Mouse (Mus musculus): ENCODE measurements at regions not wholly inside any gene's neighbourhood (a gene's known extent, or its start where the extent isn't known, plus 50 kb on each side); places are given as distances from the start of the nearest gene placed in this dataset.
A peak's percentile ranks its signal among the peaks of the same experiment; 100 is the strongest.

GRCm38 (mm10) chr12:56472856-56473647 lies 63.7 kb downstream of the Nkx2-1 start:
- DNase-seq (ENCODE audit: low spot score), result no peak

GRCm38 (mm10) chr12:56470932-56471500 lies 65.7 kb downstream of the Nkx2-1 start:
- no peak for DNase-seq (ENCODE audit: low spot score)

GRCm38 (mm10) chr12:56459508-56460119 lies 77.1 kb downstream of the Nkx2-1 start:
- no peak for DNase-seq (ENCODE audit: low spot score)

GRCm38 (mm10) chr12:56458665-56459507 lies 77.8 kb downstream of the Nkx2-1 start:
- no peak for DNase-seq (ENCODE audit: low spot score)

GRCm38 (mm10) chr12:56457951-56458350 lies 78.8 kb downstream of the Nkx2-1 start:
- no peak for DNase-seq (ENCODE audit: low spot score)

GRCm38 (mm10) chr12:56457356-56457755 lies 79.4 kb downstream of the Nkx2-1 start:
- DNase-seq (ENCODE audit: low spot score), result no peak

GRCm38 (mm10) chr12:56450261-56450660 lies 86.4 kb downstream of the Nkx2-1 start:
- no peak for DNase-seq (ENCODE audit: low spot score)

- no peak for DNase-seq (ENCODE audit: low spot score)
These were observed 87.7 kb downstream of the Nkx2-1 start for GRCm38 (mm10) chr12:56448786-56449564.

- DNase-seq (ENCODE audit: low spot score), result no peak
These were observed 95.4 kb downstream of the Nkx2-1 start for GRCm38 (mm10) chr12:56441166-56441817.

- DNase-seq (ENCODE audit: low spot score), result no peak
These were observed 94.6 kb upstream of the Mbip start for GRCm38 (mm10) chr12:56440068-56440847.

GRCm38 (mm10) chr12:56438384-56438783 lies 92.7 kb upstream of the Mbip start:
- DNase-seq (ENCODE audit: low spot score), result no peak

- no peak for DNase-seq (ENCODE audit: low spot score)
These were observed 92.3 kb upstream of the Mbip start for GRCm38 (mm10) chr12:56437975-56438374.

- DNase-seq (ENCODE audit: low spot score), result no peak
These were observed 81.1 kb upstream of the Mbip start for GRCm38 (mm10) chr12:56426681-56427246.

GRCm38 (mm10) chr12:56416106-56416505 lies 70.4 kb upstream of the Mbip start:
- DNase-seq (ENCODE audit: low spot score), result no peak

- DNase-seq (ENCODE audit: low spot score), result no peak
These were observed 69.4 kb upstream of the Mbip start for GRCm38 (mm10) chr12:56414861-56415765.

- no peak for DNase-seq (ENCODE audit: low spot score)
These were observed 60.0 kb upstream of the Mbip start for GRCm38 (mm10) chr12:56405658-56406057.

- DNase-seq (ENCODE audit: low spot score), result peak; percentile 19
These were observed 59.1 kb upstream of the Mbip start for GRCm38 (mm10) chr12:56404833-56405232.

- DNase-seq (ENCODE audit: low spot score), result no peak
These were observed 58.6 kb upstream of the Mbip start for GRCm38 (mm10) chr12:56404262-56404661.

GRCm38 (mm10) chr12:56403626-56404025 lies 57.9 kb upstream of the Mbip start:
- DNase-seq (ENCODE audit: low spot score), result no peak

All from MN1 (cell line).